ENCODE assay signal across 12 mouse cellular contexts in genomic region chr4:126166084-126166483, GRCm38 (mm10). TPM values are rescaled to one million over a fixed set of nuclear protein-coding genes. Genes with fewer than 3 reads are reported as not detected.
DNase-seq lines count a peak whose midpoint lies in the region; ATAC-seq and TF ChIP-seq lines count a peak whose summit lies in the region.
"Had no signal": no experiment of that assay in that cellular context is flagged by ENCODE, and none has a peak within 500 bp of the region (broad histone marks: within the 10 kb centered on the region; RNA-seq: fewer than 3 reads in every experiment).

No protein-coding gene starts in this region.

- peak; percentile 51 for DNase-seq in gastrocnemius, adult 2 months
- no peak for DNase-seq in gastrocnemius, postnatal 4 days (ENCODE audit: low spot score in 2 of 2)
- DNase-seq in lung, adult 18-20 months: peak; percentile 59 to 72
- no peak for DNase-seq in lung, postnatal 14 days
- DNase-seq: cerebellum, adult 11 months; thymus, adult 2 months had no signal

- no peak overlapping the region for H3K4me2 ChIP-seq in heart, embryonic 14.5 days (ENCODE audit: low read length)
- H3K4me2 ChIP-seq in stomach, embryonic 16.5 days (ENCODE audit: low read depth, low read length): no peak overlapping the region
- no peak overlapping the region for H3K4me2 ChIP-seq in neural tube, embryonic 15.5 days

- intact Hi-C loops in gastrocnemius, adult 2 months (cut with DNase I): no loop called here

- H3K27me3 ChIP-seq in heart, embryonic 14.5 days (ENCODE audit: control insufficient read depth, insufficient read depth, low read length): no peaks in the 10 kb centered on the region
- H3K27me3 ChIP-seq in stomach, embryonic 16.5 days (ENCODE audit: control insufficient read depth, insufficient read depth, low read length): no peaks in the 10 kb centered on the region
- no peaks in the 10 kb centered on the region for H3K27me3 ChIP-seq in neural tube, embryonic 15.5 days (replicated peaks)

- WGBS in heart, embryonic 14.5 days: 51% methylated on average over 3 of the region's 3 CpGs
- WGBS in stomach, embryonic 16.5 days: 79% methylated on average over 3 of the region's 3 CpGs
- 70% methylated on average over 3 of the region's 3 CpGs for WGBS in neural tube, embryonic 15.5 days

- 0 out of 2 replicates have a peak overlapping the region, but pooled peaks have one; percentile 36 for H3K9ac ChIP-seq in heart, embryonic 14.5 days (ENCODE audit: low read length)
- H3K9ac ChIP-seq in stomach, embryonic 16.5 days (ENCODE audit: low read length): no peak overlapping the region
- no peak overlapping the region; the same call in 1 of the 2 replicates for H3K9ac ChIP-seq in neural tube, embryonic 15.5 days (replicated peaks)

- H3K4me1 ChIP-seq in heart, embryonic 14.5 days (ENCODE audit: control insufficient read depth in 2 of 2, insufficient read depth in 2 of 2, low read length in 2 of 2): peaks cover 7 to 17% of the 10 kb centered on the region in 2 experiments
- peaks cover 10% of the 10 kb centered on the region for H3K4me1 ChIP-seq in stomach, embryonic 16.5 days (ENCODE audit: control insufficient read depth, insufficient read depth, low read length)
- H3K4me1 ChIP-seq in neural tube, embryonic 15.5 days: peaks cover 16% of the 10 kb centered on the region

- TF ChIP-seq CTCF in gastrocnemius, adult 2 months (IDR thresholded peaks at IDR 0.05): no peak

- ATAC-seq in heart, embryonic 14.5 days (ENCODE audit: insufficient number of reproducible peaks, insufficient read depth, low FRiP score, low read depth): no peak
- no peak for ATAC-seq in stomach, embryonic 16.5 days (ENCODE audit: insufficient read depth, low FRiP score)
- no peak for ATAC-seq in neural tube, embryonic 15.5 days (ENCODE audit: low FRiP score)

- no peaks in the 10 kb centered on the region for H3K9me3 ChIP-seq in heart, embryonic 14.5 days (ENCODE audit: control insufficient read depth, low read length)
- no peaks in the 10 kb centered on the region for H3K9me3 ChIP-seq in stomach, embryonic 16.5 days (replicated peaks; ENCODE audit: control insufficient read depth, low read length)
- no peaks in the 10 kb centered on the region for H3K9me3 ChIP-seq in neural tube, embryonic 15.5 days (replicated peaks)
- H3K9me3 ChIP-seq: hindbrain, embryonic 10.5 days; midbrain, embryonic 10.5 days had no signal

- peak overlapping the region; percentile 84 for H3K27ac ChIP-seq in gastrocnemius, adult 2 months
- H3K27ac ChIP-seq in heart, embryonic 14.5 days (replicated peaks in 1 of 2; ENCODE audit: control insufficient read depth in 1 of 2, insufficient read depth in 1 of 2, low read depth in 2 of 2, low read length in 2 of 2): peak overlapping the region; percentile 59 to 78
- peak overlapping the region; percentile 20; the same call in 1 of the 2 replicates for H3K27ac ChIP-seq in stomach, embryonic 16.5 days (ENCODE audit: low read length)
- H3K27ac ChIP-seq in neural tube, embryonic 15.5 days (replicated peaks): no peak overlapping the region
- H3K27ac ChIP-seq: hindbrain, embryonic 10.5 days; midbrain, embryonic 10.5 days had no signal

- H3K36me3 ChIP-seq in heart, embryonic 14.5 days (ENCODE audit: control insufficient read depth, insufficient read depth, low read length): peaks cover 59% of the 10 kb centered on the region
- peaks cover 12% of the 10 kb centered on the region; the same call in 1 of the 2 replicates for H3K36me3 ChIP-seq in stomach, embryonic 16.5 days (ENCODE audit: control insufficient read depth, insufficient read depth, low read length)
- peaks cover 50% of the 10 kb centered on the region for H3K36me3 ChIP-seq in neural tube, embryonic 15.5 days

- H3K4me3 ChIP-seq in gastrocnemius, adult 2 months: peak overlapping the region; percentile 30
- no peak overlapping the region for H3K4me3 ChIP-seq in heart, embryonic 14.5 days (ENCODE audit: control insufficient read depth in 1 of 2, insufficient read depth in 1 of 2, low read depth in 1 of 2, low read length in 2 of 2)
- no peak overlapping the region for H3K4me3 ChIP-seq in stomach, embryonic 16.5 days (replicated peaks; ENCODE audit: low read length)
- H3K4me3 ChIP-seq in neural tube, embryonic 15.5 days (replicated peaks): no peak overlapping the region
- H3K4me3 ChIP-seq: hindbrain, embryonic 10.5 days; midbrain, embryonic 10.5 days; myocyte had no signal

RNA-seq across cellular contexts. Expression of gene Sh3d21, which starts 2.8 kb away (rescaled TPM):
- 1 to 10 TPM in 1 of 2 experiments, under 1 TPM in 1; 0.97 to 1.2 TPM for total RNA-seq in gastrocnemius, adult 2 months (2021)
- 1 to 10 TPM; 2.9 TPM for total RNA-seq in gastrocnemius, postnatal 4 days (2021)
- polyA plus RNA-seq in heart, embryonic 14.5 days (2014; fragmentation: Nextera tagmentation; extraction: Ambion mirVana): 2.5 and 2.7 TPM in 2 replicates
- 7.3 and 8.6 TPM in 2 replicates for polyA plus RNA-seq in stomach, embryonic 16.5 days (2015; fragmentation: Nextera tagmentation; extraction: Ambion mirVana)
- 1.4 and 2.6 TPM in 2 replicates for polyA plus RNA-seq in neural tube, embryonic 15.5 days (2015; fragmentation: Nextera tagmentation; extraction: Ambion mirVana)

RNA-seq across cellular contexts. Expression of gene Eva1b, which starts 18.5 kb away (rescaled TPM):
- 1 to 10 TPM; 2.9 to 4.4 TPM for total RNA-seq in gastrocnemius, adult 2 months (2021)
- 10 to 100 TPM; 31.8 to 33.8 TPM for total RNA-seq in gastrocnemius, postnatal 4 days (2021)
- polyA plus RNA-seq in heart, embryonic 14.5 days (2014; fragmentation: Nextera tagmentation; extraction: Ambion mirVana): 31.8 and 33.9 TPM in 2 replicates
- 46.4 and 49.7 TPM in 2 replicates for polyA plus RNA-seq in stomach, embryonic 16.5 days (2015; fragmentation: Nextera tagmentation; extraction: Ambion mirVana)
- polyA plus RNA-seq in neural tube, embryonic 15.5 days (2015; fragmentation: Nextera tagmentation; extraction: Ambion mirVana): 13.3 and 19.1 TPM in 2 replicates

RNA-seq across cellular contexts. Expression of gene Thrap3, which starts 36.5 kb away (rescaled TPM):
- 100 to 1,000 TPM; 102 to 108 TPM for total RNA-seq in gastrocnemius, adult 2 months (2021)
- 100 to 1,000 TPM; 182 to 188 TPM for total RNA-seq in gastrocnemius, postnatal 4 days (2021)
- 132 and 148 TPM in 2 replicates for polyA plus RNA-seq in heart, embryonic 14.5 days (2014; fragmentation: Nextera tagmentation; extraction: Ambion mirVana)
- 164 and 176 TPM in 2 replicates for polyA plus RNA-seq in stomach, embryonic 16.5 days (2015; fragmentation: Nextera tagmentation; extraction: Ambion mirVana)
- polyA plus RNA-seq in neural tube, embryonic 15.5 days (2015; fragmentation: Nextera tagmentation; extraction: Ambion mirVana): 127 and 133 TPM in 2 replicates

Comparison
In these comparisons a context has a peak if more than half of its experiments do, and no peak if none do; other contexts are left out.
1. DNase-seq: peak in gastrocnemius, adult 2 months (single experiment) and lung, adult 18-20 months (2 of 2); none in gastrocnemius, postnatal 4 days (0 of 2) and lung, postnatal 14 days (single experiment).